Mouse (Mus musculus) urinary bladder, postnatal 10 days (tissue): ENCODE measurements at regions not wholly inside any gene's neighbourhood (a gene's known extent, or its start where the extent isn't known, plus 50 kb on each side); places are given as distances from the start of the nearest gene placed in this dataset.
A peak's percentile ranks its signal among the peaks of the same experiment; 100 is the strongest.

Experiments used
- DNase-seq: peaks from one replicate; pipeline ENCODE4 v3.0.0; 2022; ENCODE audit warnings: low spot score

GRCm38 (mm10) chr9:23064001-23064400 is 158.9 kb upstream of the Bmper start:
- no peak for DNase-seq

- no peak for DNase-seq
Observed at GRCm38 (mm10) chr9:23064811-23065210, 158.1 kb upstream of the Bmper start.

- no peak for DNase-seq
Observed at GRCm38 (mm10) chr9:23068101-23068791, 154.6 kb upstream of the Bmper start.

- no peak for DNase-seq
Observed at GRCm38 (mm10) chr9:23069161-23069560, 153.7 kb upstream of the Bmper start.

GRCm38 (mm10) chr9:23071006-23071405 is 151.9 kb upstream of the Bmper start:
- no peak for DNase-seq

- DNase-seq: no peak
Observed at GRCm38 (mm10) chr9:23072741-23073140, 150.1 kb upstream of the Bmper start.

- DNase-seq: peak; percentile 36
Observed at GRCm38 (mm10) chr9:23083562-23083961, 139.3 kb upstream of the Bmper start.

- no peak for DNase-seq
Observed at GRCm38 (mm10) chr9:23089339-23089738, 133.5 kb upstream of the Bmper start.

- no peak for DNase-seq
Observed at GRCm38 (mm10) chr9:23097134-23097789, 125.6 kb upstream of the Bmper start.

- no peak for DNase-seq
Observed at GRCm38 (mm10) chr9:23101584-23101983, 121.3 kb upstream of the Bmper start.

GRCm38 (mm10) chr9:23101990-23102796 is 120.7 kb upstream of the Bmper start:
- no peak for DNase-seq

- no peak for DNase-seq
Observed at GRCm38 (mm10) chr9:23111500-23111899, 111.4 kb upstream of the Bmper start.

- no peak for DNase-seq
Observed at GRCm38 (mm10) chr9:23115026-23115425, 107.8 kb upstream of the Bmper start.

- DNase-seq: no peak
Observed at GRCm38 (mm10) chr9:23115540-23115939, 107.3 kb upstream of the Bmper start.

- no peak for DNase-seq
Observed at GRCm38 (mm10) chr9:23116311-23116710, 106.6 kb upstream of the Bmper start.

GRCm38 (mm10) chr9:23119811-23120210 is 103.1 kb upstream of the Bmper start:
- DNase-seq: no peak

- no peak for DNase-seq
Observed at GRCm38 (mm10) chr9:23120814-23121213, 102.1 kb upstream of the Bmper start.

- DNase-seq: no peak
Observed at GRCm38 (mm10) chr9:23122524-23122923, 100.4 kb upstream of the Bmper start.

- no peak for DNase-seq
Observed at GRCm38 (mm10) chr9:23123452-23123851, 99.4 kb upstream of the Bmper start.

GRCm38 (mm10) chr9:23125761-23126704 is 96.8 kb upstream of the Bmper start:
- DNase-seq: no peak

GRCm38 (mm10) chr9:23127338-23128017 is 95.4 kb upstream of the Bmper start:
- no peak for DNase-seq
